Mouse (Mus musculus) small intestine, adult 2 months (tissue): ENCODE measurements around the gene Plekho2.

Experiments
- CTCF ChIP-seq: fragments of 200-500 bp; IDR thresholded peaks from 2 replicates; pipeline ENCODE4 v1.5.1; 2012; ENCODE audit warnings: low read depth, mild to moderate bottlenecking, control low read depth, inconsistent platforms, low read length, moderate library complexity, mixed read lengths; ENCODE audit not compliant: insufficient replicate concordance, insufficient read length; ENCODE audit errors: extremely low read depth
- POLR2A ChIP-seq: fragments of 200-500 bp; IDR thresholded peaks from 2 replicates; pipeline ENCODE4 v1.6.1; 2012; ENCODE audit warnings: low read depth, mild to moderate bottlenecking, control low read depth, inconsistent platforms, low read length, moderate library complexity

DNA sequence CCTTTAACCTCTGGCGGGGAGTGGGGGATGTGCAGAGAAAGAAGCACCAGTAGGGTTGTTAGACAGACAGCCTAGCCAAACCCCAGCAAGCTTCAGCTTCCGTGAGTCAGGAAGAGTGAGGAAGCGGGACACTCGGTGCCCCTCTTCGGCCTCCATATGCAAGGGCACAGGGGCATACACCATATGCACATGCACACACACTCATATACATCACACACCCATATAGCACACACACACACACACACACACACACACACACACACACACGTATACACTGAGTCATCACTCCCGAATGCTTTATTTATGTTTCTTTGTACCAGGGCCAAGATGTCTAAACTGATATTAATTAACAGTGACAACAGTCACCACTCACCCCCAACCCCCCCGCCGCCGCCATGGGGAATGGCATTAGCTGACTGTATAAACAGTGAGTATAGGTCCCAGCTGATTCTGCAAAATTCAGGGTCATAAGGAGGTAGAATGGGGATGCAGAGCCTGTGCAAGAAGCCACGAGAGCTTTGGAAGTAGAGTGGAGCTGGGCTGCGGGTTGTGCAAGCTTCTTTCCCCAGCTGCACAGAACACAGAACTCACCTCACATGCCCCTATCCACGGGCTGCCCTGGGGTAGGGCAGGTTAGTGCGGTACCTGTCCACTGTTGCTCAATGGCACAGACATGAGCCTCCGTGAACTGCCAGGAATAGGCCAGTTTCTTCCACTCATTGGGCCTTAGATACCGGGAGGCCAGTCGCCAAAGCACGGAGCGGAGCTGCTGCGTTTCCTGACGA is 76.9 kb downstream of the Plekho2 start:
- TF ChIP-seq CTCF = no peak
- TF ChIP-seq POLR2A = no peak
